Mouse (Mus musculus): ENCODE measurements around the gene Pm20d1. TPM values are rescaled to one million over a fixed set of nuclear protein-coding genes. Genes with fewer than 3 reads are reported as not detected.

Pm20d1 gene
- total RNA-seq, 2 experiments from 2014 or later: 1.5 to 2.3 TPM

- DNase-seq (ENCODE audit: extremely low spot score in 1 of 2, low spot score in 2 of 2): no peak
- intact Hi-C loops (cut with DNase I): no loop called here
- TF ChIP-seq CTCF (IDR thresholded peaks at IDR 0.05): no peak
Observed at GRCm38 (mm10) chr1:131837035-131837434, 39.9 kb downstream of the Pm20d1 start.

GRCm38 (mm10) chr1:131838542-131838941 lies 41.4 kb downstream of the Pm20d1 start:
- TF ChIP-seq CTCF (IDR thresholded peaks at IDR 0.05): no peak
- DNase-seq (ENCODE audit: extremely low spot score in 1 of 2, low spot score in 2 of 2): no peak
- intact Hi-C loops (cut with DNase I): no loop called here
- Histone ChIP-seq H3K4me3 (no peak overlapping the region), H3K27ac (0 out of 2 replicates have a peak overlapping the region, but pooled peaks have one; percentile 1)

More at GRCm38 (mm10) chr1:131837035-131837434, 39.9 kb downstream of the Pm20d1 start:
- Histone ChIP-seq H3K4me3 (no peak overlapping the region), H3K27ac (no peak overlapping the region)

GRCm38 (mm10) chr1:131839279-131839678 lies 42.1 kb downstream of the Pm20d1 start:
- Histone ChIP-seq H3K4me3 (no peak overlapping the region), H3K27ac (peak overlapping the region; percentile 1; the same call in 1 of the 2 replicates)
- no peak for DNase-seq (ENCODE audit: extremely low spot score in 1 of 2, low spot score in 2 of 2)
- no peak for TF ChIP-seq CTCF (IDR thresholded peaks at IDR 0.05)
- intact Hi-C loops (cut with DNase I): no loop called here

- intact Hi-C loops (cut with DNase I): no loop called here
- Histone ChIP-seq H3K4me3 (no peak overlapping the region), H3K27ac (no peak overlapping the region)
- no peak for DNase-seq (ENCODE audit: extremely low spot score in 1 of 2, low spot score in 2 of 2)
- no peak for TF ChIP-seq CTCF (IDR thresholded peaks at IDR 0.05)
Observed at GRCm38 (mm10) chr1:131842221-131842620, 45.0 kb downstream of the Pm20d1 start.

DNA sequence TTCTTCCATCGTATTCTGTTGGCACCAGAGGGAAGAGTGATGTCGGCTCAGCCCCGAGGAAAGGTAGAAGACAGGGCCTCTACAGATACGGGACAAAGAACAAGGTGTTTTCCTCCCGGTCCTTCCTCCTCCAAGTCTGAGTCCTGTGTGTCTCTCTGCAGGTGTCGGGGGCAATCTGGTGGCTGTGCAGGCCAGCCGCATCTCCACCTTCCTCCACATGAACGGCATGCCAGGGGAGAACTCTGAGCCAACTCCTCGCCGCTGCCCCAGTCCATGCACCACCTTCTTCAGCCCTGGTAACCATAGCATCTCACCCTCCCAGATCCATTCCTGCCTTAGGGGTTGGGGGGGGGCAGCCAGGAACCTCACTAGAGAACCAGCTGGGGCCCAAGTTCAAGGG lies 46.6 kb downstream of the Pm20d1 start:
- DNase-seq (ENCODE audit: extremely low spot score in 1 of 2, low spot score in 2 of 2): no peak
- intact Hi-C loops (cut with DNase I): no loop called here
- no peak overlapping the region for H3K4me3 ChIP-seq
- TF ChIP-seq CTCF (IDR thresholded peaks at IDR 0.05): no peak
- no peak overlapping the region for H3K27ac ChIP-seq

GRCm38 (mm10) chr1:131844883-131845282 lies 47.7 kb downstream of the Pm20d1 start:
- Histone ChIP-seq H3K4me3 (no peak overlapping the region), H3K27ac (no peak overlapping the region)
- intact Hi-C loops (cut with DNase I): loop anchor here (5.0 kb wide), 1 partner anchor 78 kb away; no protein-coding TSS in a partner anchor
- no peak for DNase-seq (ENCODE audit: extremely low spot score in 1 of 2, low spot score in 2 of 2)
- no peak for TF ChIP-seq CTCF (IDR thresholded peaks at IDR 0.05)

- TF ChIP-seq CTCF (IDR thresholded peaks at IDR 0.05): peak; percentile 73
- intact Hi-C loops (cut with DNase I): loop anchor here (1.0 to 5.0 kb wide), 2 partner anchors 79 to 138 kb away; no protein-coding TSS in a partner anchor
- no peak overlapping the region for H3K4me3 ChIP-seq
- DNase-seq (ENCODE audit: extremely low spot score in 1 of 2, low spot score in 2 of 2): peak; percentile 49 to 59
- no peak overlapping the region for H3K27ac ChIP-seq
Observed at GRCm38 (mm10) chr1:131846255-131846654, 49.1 kb downstream of the Pm20d1 start.

DNA sequence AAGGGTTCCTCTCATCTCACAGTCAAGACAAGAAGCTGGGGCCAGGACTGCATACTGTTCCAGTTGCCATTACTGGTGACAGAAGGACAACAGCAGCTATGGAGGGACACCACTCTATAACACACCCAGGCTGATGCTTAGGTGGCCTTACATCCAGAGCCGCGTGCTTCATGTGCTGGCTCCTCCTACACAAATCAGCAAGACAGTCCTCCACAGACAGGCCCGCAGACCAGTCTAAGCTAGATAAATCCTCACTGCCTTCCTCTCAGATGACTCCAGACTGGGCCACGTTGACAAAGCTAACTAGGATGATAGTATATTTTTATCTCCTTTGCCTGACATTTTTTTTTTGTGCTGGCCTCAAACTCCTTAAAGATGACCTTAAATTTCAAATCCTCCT lies 64.6 kb downstream of the Pm20d1 start:
- Histone ChIP-seq H3K4me3 (no peak overlapping the region), H3K27ac (no peak overlapping the region)
- DNase-seq (ENCODE audit: extremely low spot score in 1 of 2, low spot score in 2 of 2): no peak
- TF ChIP-seq CTCF (IDR thresholded peaks at IDR 0.05): no peak
- intact Hi-C loops (cut with DNase I): no loop called here

DNA sequence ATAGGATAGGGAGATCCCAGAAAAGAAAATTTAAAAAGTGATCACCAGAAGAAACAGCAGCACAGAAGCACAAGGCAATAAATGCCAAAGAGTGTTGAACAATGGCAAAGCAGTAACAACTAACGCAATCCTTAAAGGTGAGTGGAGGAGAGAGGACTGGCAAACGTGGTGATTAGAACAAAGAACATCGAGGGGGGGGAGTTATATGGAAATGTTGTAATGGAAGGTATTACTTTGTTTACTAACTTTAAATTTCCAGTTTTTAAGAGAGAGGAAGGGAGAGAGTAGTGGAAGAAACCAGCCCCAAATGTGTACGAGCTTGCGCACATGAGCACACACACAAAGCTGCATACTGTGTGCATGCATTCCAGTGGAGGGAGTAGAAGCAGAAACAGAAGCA lies 68.4 kb downstream of the Pm20d1 start:
- TF ChIP-seq CTCF (IDR thresholded peaks at IDR 0.05): no peak
- intact Hi-C loops (cut with DNase I): no loop called here
- H3K27ac ChIP-seq: no peak overlapping the region

DNA sequence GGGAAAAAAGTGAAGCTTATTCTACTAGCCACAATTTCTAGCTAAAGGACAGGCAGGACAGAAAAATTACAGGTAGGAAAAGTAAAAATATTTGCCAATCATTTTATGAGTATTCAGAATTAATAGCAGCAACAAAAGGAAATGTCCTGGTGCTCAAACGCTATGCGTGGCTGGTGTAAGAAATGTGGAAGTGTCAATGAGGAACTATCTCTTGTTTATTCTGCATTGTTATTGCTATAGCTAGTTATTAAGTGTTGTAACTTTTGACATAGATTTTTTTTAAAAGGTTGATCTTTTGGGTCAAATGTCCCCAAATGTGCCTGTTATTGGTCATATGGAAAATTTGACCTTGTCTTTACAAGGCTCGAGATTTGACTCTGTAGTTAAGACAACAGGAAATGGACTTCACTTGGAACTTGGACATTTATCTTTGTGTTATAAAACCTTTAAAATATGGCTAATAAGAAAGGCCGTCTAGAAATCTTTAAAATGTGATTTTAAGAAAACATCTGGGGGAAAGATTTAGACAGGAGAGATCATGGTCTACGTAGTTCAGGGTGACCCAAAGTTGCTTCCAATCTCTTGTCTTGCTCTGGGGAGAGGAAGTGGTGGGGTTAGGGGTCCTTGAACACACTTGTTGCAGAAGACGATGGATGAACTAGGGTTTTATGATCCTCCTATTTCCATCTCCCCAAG lies 69.3 kb downstream of the Pm20d1 start:
- DNase-seq (ENCODE audit: extremely low spot score in 1 of 2, low spot score in 2 of 2): no peak
- intact Hi-C loops (cut with DNase I): no loop called here
- no peak for TF ChIP-seq CTCF (IDR thresholded peaks at IDR 0.05)
- no peak overlapping the region for H3K4me3 ChIP-seq
- no peak overlapping the region for H3K27ac ChIP-seq

More for the DNA sequence above, 68.4 kb downstream of the Pm20d1 start:
- H3K4me3 ChIP-seq: no peak overlapping the region
- DNase-seq (ENCODE audit: extremely low spot score in 1 of 2, low spot score in 2 of 2): no peak

- intact Hi-C loops (cut with DNase I): loop anchor here (1.0 kb wide), 1 partner anchor 43 kb away; the partner anchor contains the start of gene Nucks1
- peak within 1 kb of the TSS; percentile 70; the same call in 1 of the 2 replicates for H3K27ac ChIP-seq
- peak within 1 kb of the TSS; percentile 66 for H3K4me3 ChIP-seq
Observed at GRCm38 (mm10) chr1:131867093-131867945, 70.1 kb downstream of the Pm20d1 start, which contains the start of gene Rab29. Rab29 (plus strand) TSS chr1:131867224.

GRCm38 (mm10) chr1:131867946-131868290 lies 70.7 kb downstream of the Pm20d1 start:
- peak overlapping the region; percentile 66 for H3K4me3 ChIP-seq
- intact Hi-C loops (cut with DNase I): loop anchor here (1.0 kb wide), 1 partner anchor 42 kb away; the partner anchor contains the start of gene Nucks1
- TF ChIP-seq CTCF (IDR thresholded peaks at IDR 0.05): no peak
- no peak for DNase-seq (ENCODE audit: extremely low spot score in 1 of 2, low spot score in 2 of 2)
- H3K27ac ChIP-seq: no peak overlapping the region

More at GRCm38 (mm10) chr1:131867093-131867945, 70.1 kb downstream of the Pm20d1 start, which contains the start of gene Rab29:
- DNase-seq (ENCODE audit: extremely low spot score in 1 of 2, low spot score in 2 of 2): peak; percentile 87 to 88
- TF ChIP-seq CTCF (IDR thresholded peaks at IDR 0.05): peak; percentile 93
